Mouse (Mus musculus): ENCODE measurements around the gene Itgb4.

Itgb4 gene

GRCm38 (mm10) chr11:115974309-115975082 lies at the start of gene Itgb4:
Itgb4 (plus strand) TSS chr11:115974709.
- DNase-seq (ENCODE audit: low spot score in 2 of 2): no peak

GRCm38 (mm10) chr11:115929031-115929430 lies 45.5 kb upstream of the Itgb4 start:
- DNase-seq (ENCODE audit: low spot score in 2 of 2): no peak

GRCm38 (mm10) chr11:115929818-115930217 lies 44.7 kb upstream of the Itgb4 start:
- no peak for DNase-seq (ENCODE audit: low spot score in 2 of 2)

GRCm38 (mm10) chr11:115931235-115931634 lies 43.3 kb upstream of the Itgb4 start:
- no peak for DNase-seq (ENCODE audit: low spot score in 2 of 2)

- peak; percentile 95 to 99 for DNase-seq (ENCODE audit: low spot score in 2 of 2)
These were observed 41.3 kb upstream of the Itgb4 start, which contains the start of the genes Sap30bp and Recql5 for GRCm38 (mm10) chr11:115933108-115933746. Sap30bp (plus strand) TSS chr11:115933282. Recql5 (minus strand) TSS chr11:115933477.

- DNase-seq (ENCODE audit: low spot score in 2 of 2): no peak
These were observed 40.8 kb upstream of the Itgb4 start for GRCm38 (mm10) chr11:115933747-115934110.

- DNase-seq (ENCODE audit: low spot score in 2 of 2): peak in 1 of 2 experiments; percentile 88
These were observed 34.7 kb upstream of the Itgb4 start for GRCm38 (mm10) chr11:115939690-115940329.

- DNase-seq (ENCODE audit: low spot score in 2 of 2): no peak
These were observed 32.5 kb upstream of the Itgb4 start for GRCm38 (mm10) chr11:115941980-115942379.

GRCm38 (mm10) chr11:115945247-115945646 lies 29.3 kb upstream of the Itgb4 start:
- DNase-seq (ENCODE audit: low spot score in 2 of 2): no peak

GRCm38 (mm10) chr11:115946221-115946828 lies 28.2 kb upstream of the Itgb4 start:
- no peak for DNase-seq (ENCODE audit: low spot score in 2 of 2)

GRCm38 (mm10) chr11:115948316-115948715 lies 26.2 kb upstream of the Itgb4 start:
- DNase-seq (ENCODE audit: low spot score in 2 of 2): no peak

- DNase-seq (ENCODE audit: low spot score in 2 of 2): no peak
These were observed 23.8 kb upstream of the Itgb4 start for GRCm38 (mm10) chr11:115950719-115951118.

- DNase-seq (ENCODE audit: low spot score in 2 of 2): no peak
These were observed 19.8 kb upstream of the Itgb4 start for GRCm38 (mm10) chr11:115954712-115955111.

- no peak for DNase-seq (ENCODE audit: low spot score in 2 of 2)
These were observed 19.2 kb upstream of the Itgb4 start for GRCm38 (mm10) chr11:115955195-115955858.

GRCm38 (mm10) chr11:115956453-115956852 lies 18.1 kb upstream of the Itgb4 start:
- DNase-seq (ENCODE audit: low spot score in 2 of 2): peak in 1 of 2 experiments; percentile 36

- no peak for DNase-seq (ENCODE audit: low spot score in 2 of 2)
These were observed 16.5 kb upstream of the Itgb4 start for GRCm38 (mm10) chr11:115957971-115958370.

- no peak for DNase-seq (ENCODE audit: low spot score in 2 of 2)
These were observed 15.5 kb upstream of the Itgb4 start for GRCm38 (mm10) chr11:115959018-115959417.

- DNase-seq (ENCODE audit: low spot score in 2 of 2): no peak
These were observed 11.7 kb upstream of the Itgb4 start for GRCm38 (mm10) chr11:115962651-115963412.

- no peak for DNase-seq (ENCODE audit: low spot score in 2 of 2)
These were observed 9.4 kb upstream of the Itgb4 start for GRCm38 (mm10) chr11:115964977-115965604.

GRCm38 (mm10) chr11:115968731-115969405 lies 5.6 kb upstream of the Itgb4 start:
- DNase-seq (ENCODE audit: low spot score in 2 of 2): no peak
